Mouse (Mus musculus) hindbrain, embryonic 14.5 days (tissue): ENCODE data around the gene Egflam. TPM values are rescaled to one million over a fixed set of nuclear protein-coding genes. Genes with fewer than 3 reads are reported as not detected.

ENCODE experiments used
- ATAC-seq: fragments of 200-750 bp; cut with Nextera tagmentation; 2 replicates; pipeline ENCODE4 v1.8.0; 2017; ENCODE audit warnings: moderate number of reproducible peaks, mild to moderate bottlenecking, moderate TSS enrichment, moderate library complexity; ENCODE audit not compliant: low FRiP score
- DNase-seq: peaks from one replicate; pipeline ENCODE4 v3.0.0-alpha.2; 2015; ENCODE audit warnings: low spot score
- H3K27ac ChIP-seq: fragments of 300-500 bp; sonication (generic); 2 replicates; pipeline ENCODE4 v1.5.1; 2014; ENCODE audit warnings: mild to moderate bottlenecking, moderate library complexity
- H3K27me3 ChIP-seq: fragments of 300-500 bp; sonication (generic); 2 replicates; pipeline ENCODE4 v1.6.1; 2014; ENCODE audit warnings: mild to moderate bottlenecking, low read length, mixed read lengths; ENCODE audit not compliant: control insufficient read depth, insufficient read depth
- H3K36me3 ChIP-seq: fragments of 300-500 bp; sonication (generic); replicated peaks from 2 replicates; pipeline ENCODE4 v1.6.1; 2014; ENCODE audit not compliant: control insufficient read depth, insufficient read depth
- H3K4me1 ChIP-seq: fragments of 300-500 bp; sonication (generic); replicated peaks from 2 replicates; pipeline ENCODE4 v1.6.1; 2014; ENCODE audit warnings: antibody characterized with exemption, low read length, mixed read lengths; ENCODE audit not compliant: control insufficient read depth, insufficient read depth
- H3K4me2 ChIP-seq: fragments of 300-500 bp; sonication (generic); replicated peaks from 2 replicates; pipeline ENCODE4 v1.6.1; 2014; ENCODE audit warnings: mild to moderate bottlenecking, moderate library complexity
- H3K4me3 ChIP-seq: fragments of 300-500 bp; sonication (generic); replicated peaks from 2 replicates; pipeline ENCODE4 v1.5.1; 2014; ENCODE audit warnings: mild to moderate bottlenecking, low read length
- H3K9ac ChIP-seq: fragments of 300-500 bp; sonication (generic); 2 replicates; pipeline ENCODE4 v1.6.1; 2014
- H3K9me3 ChIP-seq: fragments of 300-500 bp; sonication (generic); 2 replicates; pipeline ENCODE4 v1.6.1; 2016; ENCODE audit warnings: low read length; ENCODE audit not compliant: control insufficient read depth
- WGBS: fragments of 180-500 bp; shearing (Covaris S2); extraction: QIAGEN DNeasy Blood & Tissue Kit; methylation state at CpG from one replicate; pipeline ENCODE4 v1.1.7; 2014; 5-methylcytosine and 5-hydroxymethylcytosine counted together
- polyA plus RNA-seq: library from polyadenylated mRNA; unstranded; fragments of >200 nt; fragmentation: Nextera tagmentation; extraction: Ambion mirVana; gene quantifications from 2 replicates; pipeline ENCODE4 v1.2.1, GENCODE M21; 2014

Gene Egflam
- polyA plus RNA-seq, 1 experiment from 2014 or later = 15.1 TPM

DNA sequence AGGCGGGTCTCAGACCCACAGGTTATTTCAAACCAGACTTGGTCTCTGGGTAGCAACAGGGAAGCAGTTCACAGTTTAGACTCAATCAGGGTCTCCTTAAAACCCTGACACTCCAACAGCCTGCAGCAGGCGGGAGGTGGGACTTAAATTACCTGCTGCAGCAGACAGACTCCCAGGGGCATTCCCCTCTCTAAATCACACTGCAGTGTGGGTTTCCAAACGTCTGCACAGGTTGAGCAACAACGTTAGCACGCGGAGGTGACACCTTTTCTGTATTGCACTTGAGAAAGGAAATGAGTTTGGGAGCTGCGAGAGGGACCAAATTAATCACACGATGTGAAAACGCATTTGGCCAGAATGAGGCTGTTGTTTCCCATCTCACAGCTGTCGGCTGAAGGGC, 15.7 kb downstream of the Egflam start:
- Histone ChIP-seq H3K9ac (no peak overlapping the region), H3K4me2 (no peak overlapping the region), H3K4me3 (no peak overlapping the region), H3K27me3 (no peaks in the 10 kb centered on the region), H3K9me3 (no peaks in the 10 kb centered on the region), H3K36me3 (no peaks in the 10 kb centered on the region), H3K27ac (no peak overlapping the region), H3K4me1 (no peaks in the 10 kb centered on the region)
- ATAC-seq = no peak
- 69% methylated on average over 10 of the region's 10 CpGs for WGBS
- DNase-seq = no peak

DNA sequence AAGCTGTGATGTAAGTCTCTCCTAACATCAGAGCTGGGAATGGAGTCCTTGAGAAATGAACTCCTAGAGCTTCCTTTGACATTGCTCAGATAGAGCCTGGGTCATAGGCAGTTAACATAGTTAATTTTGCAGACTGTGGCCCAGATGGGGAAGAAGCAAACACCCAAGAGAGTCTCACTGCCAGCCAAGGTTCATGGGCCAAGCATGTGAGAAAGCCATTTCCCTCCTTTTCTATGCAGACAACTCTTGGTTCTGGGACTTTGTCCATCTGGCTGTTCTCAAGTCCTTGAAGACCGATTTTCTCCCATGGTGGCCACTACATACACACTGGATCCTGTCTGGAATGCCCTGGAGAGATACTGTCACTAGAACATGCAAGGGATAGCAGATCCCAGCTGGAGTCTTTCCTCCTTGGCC, 45.6 kb downstream of the Egflam start:
- no peak overlapping the region for H3K4me2 ChIP-seq
- H3K4me3 ChIP-seq = no peak overlapping the region
- H3K36me3 ChIP-seq = no peaks in the 10 kb centered on the region
- DNase-seq = no peak
- H3K9me3 ChIP-seq = no peaks in the 10 kb centered on the region
- no peak overlapping the region for H3K27ac ChIP-seq
- H3K27me3 ChIP-seq = no peaks in the 10 kb centered on the region
- H3K4me1 ChIP-seq = no peaks in the 10 kb centered on the region
- no peak for ATAC-seq
- H3K9ac ChIP-seq = no peak overlapping the region
- 96% methylated on average over 1 of the region's 1 CpGs for WGBS

DNA sequence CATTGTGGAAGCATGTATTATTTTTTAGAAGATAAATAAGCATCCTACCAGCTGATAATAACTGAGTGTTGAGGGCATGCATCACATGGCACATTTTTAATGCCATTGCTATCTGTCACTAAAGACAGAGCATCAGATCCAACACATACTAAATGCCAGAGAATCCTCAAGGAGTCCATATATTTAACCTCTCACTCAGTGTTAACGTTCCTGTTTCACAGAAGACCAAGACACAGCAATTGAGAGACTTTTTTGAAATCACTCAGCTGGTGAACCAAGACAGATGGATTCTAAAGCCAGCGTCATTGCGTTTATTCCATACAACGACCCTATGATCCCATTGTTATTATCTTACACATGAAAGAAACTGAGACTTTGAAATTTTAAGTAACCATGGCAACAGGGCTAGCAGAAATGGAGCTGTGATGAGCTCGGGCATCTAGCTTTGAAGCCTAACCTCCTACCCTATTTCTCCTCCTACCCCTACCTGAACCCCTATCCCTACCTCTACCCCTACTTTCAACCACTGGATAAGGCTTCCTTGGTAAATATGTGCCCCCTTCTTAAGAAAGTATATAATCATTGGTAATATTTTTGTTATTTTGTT, 57.4 kb downstream of the Egflam start:
- Histone ChIP-seq H3K4me1 (no peaks in the 10 kb centered on the region), H3K9me3 (no peaks in the 10 kb centered on the region), H3K27ac (no peak overlapping the region), H3K27me3 (no peaks in the 10 kb centered on the region), H3K4me3 (no peak overlapping the region), H3K4me2 (no peak overlapping the region), H3K9ac (no peak overlapping the region), H3K36me3 (no peaks in the 10 kb centered on the region)
- ATAC-seq (no peak), DNase-seq (no peak)
- WGBS = 57% methylated on average over 5 of the region's 5 CpGs

DNA sequence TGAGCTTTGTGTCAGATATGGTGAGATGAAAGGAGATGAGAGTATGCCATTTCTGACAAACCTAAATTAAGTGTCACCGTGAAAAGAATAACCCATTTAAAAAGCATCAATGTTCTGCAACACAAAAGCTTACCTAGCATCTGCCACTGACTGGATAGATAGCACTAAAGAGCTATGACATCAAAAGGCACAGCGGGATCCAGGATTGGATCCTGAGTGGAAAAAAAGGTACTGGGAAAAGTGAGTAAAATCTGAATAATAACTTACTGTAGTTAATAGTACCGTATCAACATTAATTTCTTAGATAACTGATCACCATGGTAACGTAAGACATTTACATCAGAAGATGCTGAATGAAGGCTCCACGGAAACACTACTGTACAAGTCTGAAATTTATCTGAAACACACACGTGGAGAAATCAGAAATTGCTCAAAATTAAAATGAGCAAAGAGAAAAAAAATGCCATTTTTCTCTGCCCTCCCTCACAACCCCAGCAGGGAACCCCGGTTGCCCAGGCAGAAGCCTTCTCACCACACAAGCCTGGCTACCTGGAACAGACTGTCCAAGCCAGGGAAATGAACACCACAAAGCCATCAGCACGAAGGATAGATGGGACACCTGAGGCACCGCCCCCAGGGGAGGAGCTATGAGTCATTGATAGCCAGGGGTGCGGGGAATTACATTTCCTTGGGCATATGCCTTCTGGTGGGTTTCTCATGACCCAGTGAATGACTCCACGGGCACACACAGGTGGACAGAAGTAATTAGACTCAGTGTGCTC, 63.5 kb downstream of the Egflam start:
- ATAC-seq (no peak), DNase-seq (no peak)
- H3K36me3 ChIP-seq = no peaks in the 10 kb centered on the region
- no peaks in the 10 kb centered on the region for H3K4me1 ChIP-seq
- no peaks in the 10 kb centered on the region for H3K9me3 ChIP-seq
- 86% methylated on average over 11 of the region's 11 CpGs for WGBS
- no peaks in the 10 kb centered on the region for H3K27me3 ChIP-seq
- no peak overlapping the region for H3K9ac ChIP-seq
- H3K27ac ChIP-seq = no peak overlapping the region
- H3K4me2 ChIP-seq = no peak overlapping the region
- no peak overlapping the region for H3K4me3 ChIP-seq

DNA sequence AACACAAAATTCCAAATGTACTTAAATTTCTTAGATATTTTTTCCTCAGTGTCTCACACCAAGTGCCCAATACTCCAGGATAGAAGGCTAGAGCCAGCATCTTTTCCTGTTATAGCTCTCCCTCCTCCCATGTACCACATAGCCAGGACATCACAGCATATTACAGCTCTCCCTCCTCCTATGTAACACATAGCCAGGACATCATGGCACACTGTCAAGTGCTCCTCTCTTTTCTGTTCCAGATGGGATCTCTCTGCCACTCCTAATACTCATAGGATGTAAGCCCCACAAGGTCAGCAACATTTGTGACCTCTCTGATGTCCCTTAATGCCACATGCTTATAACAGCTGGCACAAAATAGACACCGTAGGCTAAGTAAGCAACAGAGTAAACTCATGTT, 65.3 kb downstream of the Egflam start:
- Histone ChIP-seq H3K9ac (no peak overlapping the region), H3K27me3 (no peaks in the 10 kb centered on the region), H3K27ac (no peak overlapping the region), H3K4me1 (no peaks in the 10 kb centered on the region), H3K9me3 (no peaks in the 10 kb centered on the region), H3K4me2 (no peak overlapping the region), H3K36me3 (no peaks in the 10 kb centered on the region), H3K4me3 (no peak overlapping the region)
- 94% methylated on average over 1 of the region's 1 CpGs for WGBS
- ATAC-seq (no peak), DNase-seq (no peak)

DNA sequence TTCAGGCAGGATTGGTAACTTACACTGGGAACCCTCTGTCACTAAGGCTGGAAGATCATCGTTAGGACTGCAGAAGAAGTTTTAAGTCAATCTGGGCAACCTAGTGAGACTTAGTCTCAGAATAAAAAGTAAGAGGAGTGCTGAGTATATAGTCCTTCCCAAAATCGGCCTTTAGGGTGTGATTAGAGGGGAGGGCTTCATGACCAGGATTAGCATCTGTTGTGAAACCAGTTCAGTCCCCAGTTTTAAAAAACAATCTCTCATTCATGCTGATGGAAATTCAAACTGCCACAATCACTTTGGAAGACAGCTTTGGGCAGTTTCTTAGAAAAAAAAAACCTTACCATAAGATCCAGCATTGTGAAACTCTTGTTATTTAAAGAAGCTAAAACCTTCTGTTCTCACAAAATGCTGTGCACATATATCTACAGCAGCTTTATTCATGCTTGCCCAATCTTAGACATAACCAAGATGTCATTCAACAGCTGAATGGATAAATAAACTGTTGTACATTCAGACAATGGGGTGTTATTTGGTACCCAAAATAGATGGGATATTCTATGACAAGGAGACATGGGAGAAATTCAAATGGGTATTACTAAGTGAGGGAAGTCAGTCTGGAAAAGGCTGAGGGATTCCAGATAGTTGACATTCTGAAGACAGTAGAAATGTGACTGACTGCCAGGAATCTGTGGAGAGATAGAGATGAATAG, 75.4 kb downstream of the Egflam start:
- Histone ChIP-seq H3K9me3 (no peaks in the 10 kb centered on the region), H3K27ac (no peak overlapping the region), H3K36me3 (no peaks in the 10 kb centered on the region), H3K27me3 (no peaks in the 10 kb centered on the region), H3K4me1 (no peaks in the 10 kb centered on the region), H3K4me2 (no peak overlapping the region), H3K9ac (no peak overlapping the region), H3K4me3 (no peak overlapping the region)
- DNase-seq (no peak), ATAC-seq (no peak)
- 85% methylated on average over 2 of the region's 2 CpGs for WGBS

DNA sequence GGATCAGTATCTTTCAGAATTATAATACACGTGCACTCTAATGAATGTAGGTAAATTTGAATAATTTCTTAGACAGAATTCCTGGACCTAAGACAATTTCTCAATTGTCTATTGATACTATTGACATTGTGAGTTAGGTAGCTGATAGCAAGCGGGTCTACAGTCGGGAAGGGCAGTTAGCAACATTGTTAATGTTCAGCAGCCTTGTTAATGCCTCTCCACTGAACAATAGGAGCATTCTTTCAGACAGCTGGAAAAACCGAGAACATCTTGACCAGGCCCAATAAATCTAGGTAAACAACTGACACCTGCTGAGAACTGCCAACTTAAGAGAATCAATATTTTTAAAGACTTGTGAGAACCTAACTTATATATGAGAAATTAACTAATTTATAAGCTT, 77.3 kb downstream of the Egflam start:
- WGBS = 57% methylated on average over 4 of the region's 4 CpGs
- no peak for DNase-seq
- no peaks in the 10 kb centered on the region for H3K36me3 ChIP-seq

DNA sequence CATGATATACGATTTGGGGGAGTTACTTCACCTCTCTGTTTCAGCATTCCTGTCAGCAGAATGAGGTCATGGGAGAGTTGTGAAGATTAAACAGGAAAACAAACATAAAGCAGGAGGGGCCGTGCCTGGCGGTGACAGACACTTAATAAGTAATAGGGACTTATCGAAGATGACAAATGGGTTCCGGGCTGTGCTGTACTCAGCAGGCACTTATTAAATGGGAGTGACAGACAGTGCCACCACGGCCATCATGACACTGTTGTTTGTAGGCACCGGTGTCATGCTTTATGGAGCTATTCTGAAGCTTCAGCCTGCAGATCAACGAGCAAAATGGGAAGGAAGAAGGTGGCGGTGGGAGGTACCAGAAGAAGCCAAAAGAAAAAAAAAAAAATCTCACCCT, 82.7 kb downstream of the Egflam start:
- Histone ChIP-seq H3K9me3 (no peaks in the 10 kb centered on the region), H3K4me1 (no peaks in the 10 kb centered on the region), H3K9ac (no peak overlapping the region), H3K4me3 (no peak overlapping the region), H3K4me2 (no peak overlapping the region), H3K36me3 (no peaks in the 10 kb centered on the region), H3K27ac (no peak overlapping the region), H3K27me3 (no peaks in the 10 kb centered on the region)
- 85% methylated on average over 9 of the region's 9 CpGs for WGBS
- no peak for ATAC-seq
- DNase-seq = no peak

More for the DNA sequence above, 77.3 kb downstream of the Egflam start:
- no peak for ATAC-seq
- no peak overlapping the region for H3K4me3 ChIP-seq
- H3K4me2 ChIP-seq = no peak overlapping the region
- no peaks in the 10 kb centered on the region for H3K4me1 ChIP-seq
- no peaks in the 10 kb centered on the region for H3K9me3 ChIP-seq
- H3K9ac ChIP-seq = no peak overlapping the region
- H3K27ac ChIP-seq = no peak overlapping the region
- H3K27me3 ChIP-seq = no peaks in the 10 kb centered on the region

DNA sequence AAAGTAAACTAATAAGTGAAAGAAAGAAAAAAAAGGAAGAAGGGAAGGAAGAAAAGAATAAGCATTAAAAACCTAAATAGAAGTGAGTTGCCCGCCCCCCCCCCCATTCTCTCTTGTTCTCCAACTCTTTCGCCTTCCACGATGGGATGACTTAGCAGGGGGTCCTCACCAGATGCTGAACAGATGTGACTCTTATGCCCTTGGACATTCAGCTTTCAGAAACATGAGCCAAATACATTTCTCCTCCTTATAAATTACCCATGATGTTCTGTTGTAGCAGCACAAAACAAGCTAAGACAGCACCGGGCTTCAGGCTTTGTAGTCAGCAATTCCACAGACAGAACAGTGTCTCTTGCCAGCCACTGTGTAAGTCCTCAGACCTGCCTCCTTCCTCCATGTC, 89.5 kb downstream of the Egflam start:
- no peak for DNase-seq
- H3K9ac ChIP-seq = no peak overlapping the region
- H3K27me3 ChIP-seq = no peaks in the 10 kb centered on the region
- H3K27ac ChIP-seq = no peak overlapping the region
- no peak overlapping the region for H3K4me3 ChIP-seq
- H3K4me2 ChIP-seq = no peak overlapping the region
- no peaks in the 10 kb centered on the region for H3K4me1 ChIP-seq
- H3K36me3 ChIP-seq = no peaks in the 10 kb centered on the region
- ATAC-seq = no peak
- 78% methylated on average over 4 of the region's 4 CpGs for WGBS
- H3K9me3 ChIP-seq = no peaks in the 10 kb centered on the region
